Mouse (Mus musculus) liver, adult 2 months (tissue): ENCODE results near the gene Urgcp.

Experiments used
- CTCF ChIP-seq: fragments of 200-500 bp; IDR thresholded peaks from 2 replicates; pipeline ENCODE4 v1.5.1; 2011; ENCODE audit warnings: low read depth, low read length, control low read depth
- POLR2A ChIP-seq: fragments of 200-500 bp; IDR thresholded peaks from 2 replicates; pipeline ENCODE4 v1.6.1; 2011; ENCODE audit warnings: low read length, control low read depth; ENCODE audit not compliant: insufficient read depth; ENCODE audit errors: extremely low read depth

- peak; percentile 90 for TF ChIP-seq POLR2A
- TF ChIP-seq CTCF = no peak
These were observed 54.4 kb downstream of the Urgcp start for GRCm38 (mm10) chr11:5707530-5708353.
